Mouse (Mus musculus): ENCODE data around the gene Map6d1. TPM values are rescaled to one million over a fixed set of nuclear protein-coding genes. Genes with fewer than 3 reads are reported as not detected.

The Map6d1 gene
- total RNA-seq (2015) (not detected in 2 replicates), total RNA-seq (2017) (not detected in 2 replicates)

DNA sequence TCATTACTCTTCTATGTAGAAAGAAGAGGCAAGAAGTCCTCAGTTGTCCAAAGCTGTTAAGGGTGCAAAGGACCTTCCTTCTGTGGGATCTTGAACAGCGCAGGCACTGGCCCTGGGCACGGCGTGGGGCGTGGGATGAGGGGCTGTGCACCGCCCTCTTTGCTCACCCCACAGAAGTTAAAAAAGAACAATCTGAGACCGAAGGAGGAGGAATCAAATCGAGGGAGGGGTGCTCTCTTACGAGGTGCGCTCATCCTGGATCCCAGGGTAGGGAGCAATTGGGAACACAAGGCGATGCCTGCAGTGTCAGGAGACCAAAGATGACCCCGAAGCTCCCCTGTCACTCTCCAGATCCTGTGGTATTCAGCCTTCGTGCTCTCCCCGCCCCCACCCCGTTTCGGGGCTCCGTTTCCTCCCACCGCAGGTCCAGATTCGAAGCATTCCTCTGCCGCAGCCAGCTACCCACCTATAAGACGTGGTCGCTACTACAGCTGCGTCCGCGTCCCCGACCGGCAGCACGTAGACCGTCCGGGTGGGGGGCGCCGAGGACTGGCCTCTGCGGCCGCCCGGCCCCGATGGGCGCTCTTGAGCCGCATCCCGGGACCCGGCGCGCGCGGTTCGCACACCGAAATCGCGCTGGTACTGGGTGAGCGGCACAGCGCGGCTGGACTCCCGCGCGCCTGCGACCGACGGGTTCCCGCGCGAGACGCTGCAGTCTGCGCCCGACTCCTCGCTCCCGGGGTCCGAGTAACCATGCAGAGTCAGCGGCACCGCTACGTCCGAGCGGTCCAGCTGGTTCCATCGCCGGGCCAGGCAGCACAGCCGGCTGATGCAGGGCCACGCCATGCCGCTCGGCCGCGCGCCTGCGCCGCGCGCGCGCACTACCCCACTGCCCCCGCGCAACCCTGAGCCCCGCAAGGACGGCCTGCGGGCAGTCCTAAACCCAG, at the start of gene Map6d1:
Gene Map6d1, minus strand, starts transcription at position 891 of the 947 bp plus-strand sequence.
- ATAC-seq (replicated peaks; ENCODE audit: poor library complexity), result peak; percentile 23; the same call in 1 of the 2 replicates

DNA sequence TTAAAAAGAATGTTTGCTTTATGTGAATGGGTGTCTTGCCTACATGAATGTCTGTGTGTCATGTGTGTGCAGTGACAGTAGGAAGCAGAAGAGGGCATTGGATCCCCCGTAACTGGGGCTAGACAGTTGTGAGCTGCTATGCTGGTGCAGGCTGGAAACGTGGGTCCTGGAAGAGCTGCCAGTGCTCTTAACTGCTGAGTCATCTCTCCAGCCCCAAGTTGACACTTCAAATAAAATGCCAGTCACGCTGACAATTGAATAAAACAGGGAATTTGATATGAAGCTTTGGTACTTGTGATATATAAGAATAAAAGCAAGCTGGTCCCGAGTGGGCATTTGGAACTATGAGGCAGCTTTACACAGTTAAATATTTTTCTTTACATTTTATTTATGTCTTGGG, 39.1 kb upstream of the Map6d1 start:
- ATAC-seq (replicated peaks; ENCODE audit: poor library complexity), result no peak

DNA sequence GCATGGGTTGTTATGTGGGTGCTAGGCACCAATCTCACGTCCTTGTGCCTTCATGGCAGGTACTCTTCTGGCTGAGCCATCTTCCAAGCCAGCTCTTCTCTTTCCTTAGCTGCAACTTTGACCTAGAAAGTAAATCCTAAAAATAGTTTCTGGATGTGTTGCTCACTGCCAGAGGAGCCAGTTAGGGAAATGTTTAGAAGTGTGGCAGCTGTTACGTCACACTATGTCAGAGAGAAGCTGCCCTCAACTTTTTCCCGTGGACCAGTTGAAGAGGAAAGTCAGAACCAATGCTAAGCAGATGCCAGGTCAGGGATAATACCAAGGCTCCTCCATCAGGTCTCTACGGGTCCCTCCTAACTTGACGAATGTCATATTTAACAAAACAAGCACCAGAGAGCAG, 38.2 kb upstream of the Map6d1 start:
- no peak for ATAC-seq (replicated peaks; ENCODE audit: poor library complexity)

DNA sequence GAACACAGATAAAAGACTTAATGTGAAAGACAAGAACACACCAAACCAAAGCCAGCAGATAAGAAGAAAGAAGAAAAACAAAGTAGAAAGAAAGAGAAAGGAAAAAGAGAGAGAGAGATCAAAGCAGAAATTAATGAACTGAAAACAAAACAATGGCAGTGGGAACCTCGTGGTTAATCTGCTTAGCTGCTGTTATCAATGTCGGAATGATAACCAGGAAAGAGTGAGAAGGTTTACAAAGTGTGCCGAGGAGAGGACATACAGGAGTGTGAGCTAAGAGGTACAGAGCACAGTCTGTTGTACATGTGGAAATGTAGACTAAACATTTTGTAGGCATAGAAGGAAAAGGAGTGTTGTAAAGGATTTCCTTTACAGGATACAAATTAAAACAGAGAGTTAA, 31.8 kb upstream of the Map6d1 start:
- no peak for ATAC-seq (replicated peaks; ENCODE audit: poor library complexity)

DNA sequence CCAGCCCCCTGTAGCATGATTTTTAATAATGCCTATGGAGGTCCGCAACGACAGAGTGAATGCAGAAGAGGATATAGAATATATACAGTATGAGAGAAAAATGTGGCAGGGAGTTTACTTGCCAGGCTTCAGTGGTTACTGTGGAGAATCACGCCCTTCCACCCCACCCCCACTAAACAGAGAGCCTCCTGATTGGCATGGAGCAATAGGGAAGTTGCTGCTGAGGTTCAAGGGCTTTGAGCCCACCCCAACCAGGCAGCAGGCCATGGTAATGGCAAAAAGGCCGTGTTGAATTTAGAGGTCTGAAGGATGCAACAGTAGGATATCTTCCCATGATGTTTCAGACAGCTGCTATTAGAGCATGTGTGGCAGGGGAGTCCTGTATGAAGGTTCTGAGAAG, 30.2 kb upstream of the Map6d1 start:
- peak; percentile 83 for ATAC-seq (replicated peaks; ENCODE audit: poor library complexity)

DNA sequence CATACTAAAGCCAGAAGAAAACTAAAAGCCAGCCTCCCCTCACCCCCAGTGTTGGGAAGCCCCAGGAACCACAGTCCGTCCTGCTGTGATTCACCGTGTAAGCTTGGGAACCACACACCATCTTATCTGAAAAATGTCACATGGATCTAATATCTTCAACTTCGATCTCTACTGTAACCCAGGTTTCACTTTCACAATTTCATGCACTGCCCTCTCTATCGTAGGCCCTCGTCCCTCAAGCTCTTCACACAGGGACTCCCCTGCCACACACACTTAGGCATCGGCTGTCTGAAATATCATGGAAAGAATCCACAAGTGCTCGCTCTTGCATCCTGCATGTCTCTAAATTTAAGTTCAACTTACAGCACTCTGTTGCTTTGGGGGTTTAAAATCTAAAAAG, 23.9 kb upstream of the Map6d1 start:
- ATAC-seq (replicated peaks; ENCODE audit: poor library complexity), result peak; percentile 42; the same call in 1 of the 2 replicates

DNA sequence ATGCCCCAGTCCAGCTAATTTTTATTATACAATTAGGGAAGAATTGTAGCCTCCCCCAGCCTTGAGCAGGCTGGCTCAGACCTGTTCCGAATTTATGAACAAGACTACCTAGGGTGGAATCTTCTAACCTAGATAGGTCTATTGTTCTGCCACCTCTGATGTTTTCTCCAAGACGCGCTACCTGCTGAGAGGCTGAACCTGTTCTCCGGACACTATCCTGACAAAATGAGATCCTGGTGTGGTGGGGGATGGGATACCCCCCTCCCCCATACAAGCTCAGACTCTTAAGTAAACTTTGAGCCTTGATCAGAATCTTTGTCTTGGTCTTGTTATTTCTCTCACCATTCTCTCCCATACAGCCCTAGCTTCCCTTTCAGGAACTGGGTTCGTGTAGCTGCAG, 16.8 kb upstream of the Map6d1 start:
- no peak for ATAC-seq (replicated peaks; ENCODE audit: poor library complexity)

GRCm38 (mm10) chr16:20248442-20249174, 7.5 kb upstream of the Map6d1 start:
- no peak for ATAC-seq (replicated peaks; ENCODE audit: poor library complexity)

DNA sequence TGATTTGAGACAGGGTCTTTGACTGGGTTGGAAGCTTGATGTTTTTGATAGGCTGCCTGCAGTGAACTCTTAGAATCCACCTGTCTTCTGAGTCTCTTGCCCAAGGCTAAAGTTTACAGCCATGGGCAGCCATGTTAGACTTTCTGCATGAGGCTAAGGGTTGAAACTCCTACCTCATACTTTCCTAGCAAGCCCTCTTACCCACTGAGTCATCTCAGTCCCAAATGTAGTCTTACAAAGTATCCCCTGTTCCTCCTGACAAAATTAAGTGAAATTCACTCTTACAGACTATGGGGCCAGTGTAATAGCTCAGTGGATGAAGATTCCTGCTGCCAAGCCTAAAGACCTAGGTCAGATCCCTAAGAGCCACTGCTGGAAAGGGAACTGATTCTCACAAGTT, 5.9 kb upstream of the Map6d1 start:
- no peak for ATAC-seq (replicated peaks; ENCODE audit: poor library complexity)

DNA sequence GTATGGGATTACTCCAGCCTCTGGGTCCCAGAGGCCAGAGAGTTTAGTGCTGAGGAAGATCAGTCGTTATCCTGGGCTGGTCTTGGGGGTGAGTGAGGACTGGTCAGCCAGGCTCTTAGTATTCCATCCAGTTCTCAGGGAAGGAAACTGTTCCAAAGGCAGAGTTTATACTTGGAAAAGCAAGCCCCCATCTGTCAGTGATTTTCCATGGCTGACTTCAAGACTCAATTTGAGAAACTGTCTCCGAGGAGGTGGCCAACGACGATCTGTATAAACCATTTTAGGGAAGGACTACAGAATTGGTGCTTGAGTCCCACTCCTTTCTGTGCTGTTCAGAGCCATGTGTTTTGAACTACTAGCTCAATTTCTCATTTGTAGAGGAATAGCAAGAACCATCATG, 2.5 kb downstream of the Map6d1 start:
- ATAC-seq (replicated peaks; ENCODE audit: poor library complexity), result no peak

DNA sequence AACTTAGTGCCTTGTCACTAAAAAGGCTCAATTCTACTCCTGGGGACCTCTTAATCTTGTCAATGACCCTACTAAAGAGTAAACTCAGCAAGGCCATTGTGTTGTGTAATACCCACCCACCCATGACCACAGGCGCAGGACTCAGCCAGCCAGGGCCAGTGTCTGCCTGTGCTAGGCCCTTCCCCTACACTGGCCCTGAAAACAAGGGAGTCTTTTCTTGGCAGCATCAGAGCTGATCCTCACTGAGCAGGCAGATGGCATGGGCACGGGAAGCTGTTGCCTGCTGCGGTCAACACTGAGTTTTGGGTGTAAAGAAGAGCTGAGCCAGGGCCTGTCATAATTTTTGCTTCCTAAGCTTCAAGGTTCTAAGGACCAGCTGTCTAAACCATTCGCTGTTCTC, 3.7 kb downstream of the Map6d1 start:
- ATAC-seq (replicated peaks; ENCODE audit: poor library complexity), result no peak

DNA sequence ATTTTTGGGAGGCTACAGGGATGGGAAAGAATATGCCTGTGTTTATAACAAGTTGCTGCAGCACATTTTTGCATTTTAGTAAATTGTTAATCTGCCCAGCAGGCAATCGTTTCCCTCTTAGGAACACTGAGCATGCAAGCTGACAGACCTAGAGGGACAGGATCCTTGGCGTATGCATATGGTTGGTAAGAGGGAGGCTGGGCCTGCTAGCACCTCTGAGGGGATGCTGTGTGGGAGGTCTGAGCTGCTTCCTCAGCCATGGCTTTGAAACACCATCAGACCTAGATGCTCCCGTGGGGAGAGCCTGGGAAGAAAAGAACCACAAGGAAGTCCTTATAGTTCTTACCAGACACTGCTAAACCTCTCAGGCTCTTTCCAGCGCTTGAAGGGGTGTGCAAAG, 6.8 kb downstream of the Map6d1 start:
- no peak for ATAC-seq (replicated peaks; ENCODE audit: poor library complexity)

- no peak for ATAC-seq (replicated peaks; ENCODE audit: poor library complexity)
Observed at GRCm38 (mm10) chr16:20228167-20228566, 13.0 kb downstream of the Map6d1 start.

- ATAC-seq (replicated peaks; ENCODE audit: poor library complexity), result peak; percentile 66
Observed at GRCm38 (mm10) chr16:20227504-20227903, 13.7 kb downstream of the Map6d1 start.

DNA sequence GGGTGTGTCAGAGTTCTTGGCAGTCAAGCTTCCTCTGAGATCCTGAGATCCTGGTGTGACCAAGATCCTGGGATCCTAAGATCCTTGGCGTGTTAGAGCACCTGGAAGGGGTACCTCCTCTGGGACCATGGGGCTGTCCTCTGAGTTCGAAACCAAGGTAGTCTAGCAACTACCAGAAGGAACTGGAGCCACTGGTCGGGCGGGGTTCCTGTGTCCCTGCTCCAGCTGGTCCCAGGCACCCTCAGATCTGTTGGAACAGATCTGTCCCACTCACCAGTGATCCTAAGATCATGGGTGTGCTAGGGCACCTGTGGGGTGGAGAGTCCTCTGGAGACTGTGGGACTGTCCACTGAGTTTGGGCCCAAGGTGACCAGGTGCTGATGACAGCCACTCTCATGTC, 14.5 kb downstream of the Map6d1 start:
- no peak for ATAC-seq (replicated peaks; ENCODE audit: poor library complexity)

GRCm38 (mm10) chr16:20222726-20223125, 18.4 kb downstream of the Map6d1 start:
- ATAC-seq (replicated peaks; ENCODE audit: poor library complexity), result no peak

DNA sequence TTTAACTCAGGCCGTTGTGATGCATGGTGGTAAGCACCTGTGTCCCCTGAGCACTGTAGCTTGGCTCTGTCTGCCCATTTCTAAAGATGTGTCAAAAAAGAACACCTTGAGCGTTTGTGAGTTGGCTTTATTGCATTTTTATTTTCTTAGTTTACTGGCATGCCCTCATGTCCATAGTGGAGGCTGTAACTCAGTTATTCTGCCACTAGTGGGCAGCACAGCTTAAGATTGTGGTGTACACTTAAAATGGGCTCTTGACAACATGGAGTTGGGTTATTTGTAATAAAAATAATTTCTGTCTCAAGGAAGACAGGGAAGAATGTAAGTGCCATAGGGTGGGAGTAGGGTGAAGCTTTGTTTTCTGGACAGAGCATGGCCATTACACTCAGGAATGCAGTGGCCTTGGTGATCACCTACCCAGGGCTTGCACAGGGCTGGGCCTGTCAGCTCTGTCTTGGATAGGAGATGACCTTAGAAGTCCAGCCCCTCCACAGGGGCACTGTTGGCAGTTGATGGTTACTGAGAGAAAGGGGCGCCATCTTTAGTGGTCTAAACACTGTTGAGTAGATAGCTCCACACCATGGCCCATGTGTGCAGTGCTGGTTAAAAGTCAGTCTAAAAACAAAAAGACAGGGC, 27.4 kb downstream of the Map6d1 start:
- ATAC-seq (replicated peaks; ENCODE audit: poor library complexity), result peak; percentile 96

GRCm38 (mm10) chr16:20199501-20200201, 41.5 kb downstream of the Map6d1 start:
- ATAC-seq (replicated peaks; ENCODE audit: poor library complexity), result no peak

DNA sequence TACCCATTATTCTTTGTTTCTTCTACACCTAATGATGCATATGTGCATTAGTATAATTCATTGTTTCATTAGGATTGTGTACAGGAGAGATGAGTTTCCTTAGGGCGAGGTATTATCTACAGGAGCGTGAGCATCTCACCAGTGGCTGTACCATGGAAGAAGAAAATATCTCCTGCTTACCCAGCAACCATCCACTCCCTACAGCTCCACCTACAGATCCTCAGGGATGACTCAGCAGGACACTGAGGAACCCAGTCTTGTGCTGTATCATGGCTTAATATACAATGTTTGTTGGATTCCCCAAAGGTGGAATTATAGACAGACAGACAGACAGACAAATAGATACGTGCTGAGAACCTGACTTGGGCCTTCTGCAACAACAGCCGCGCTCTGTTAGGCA, 44.2 kb downstream of the Map6d1 start:
- no peak for ATAC-seq (replicated peaks; ENCODE audit: poor library complexity)

DNA sequence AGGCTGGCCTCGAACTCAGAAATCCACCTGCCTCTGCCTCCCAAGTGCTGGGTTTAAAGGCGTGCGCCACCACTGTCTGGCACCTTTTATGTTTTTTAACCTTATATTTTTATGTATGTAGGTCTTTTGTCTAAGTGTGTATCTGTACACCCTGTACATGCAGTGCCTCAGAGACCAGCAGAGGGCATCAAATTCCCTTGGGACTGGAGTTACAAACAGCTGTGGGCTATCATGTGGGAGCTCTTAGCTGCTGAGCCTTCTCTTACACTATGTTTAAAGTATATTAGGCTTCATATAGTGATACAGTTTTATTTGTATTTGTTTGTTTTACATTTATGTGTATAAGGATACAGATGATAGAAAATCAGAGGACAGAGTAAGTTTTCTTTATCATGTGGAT, 45.6 kb downstream of the Map6d1 start:
- ATAC-seq (replicated peaks; ENCODE audit: poor library complexity), result peak; percentile 66

DNA sequence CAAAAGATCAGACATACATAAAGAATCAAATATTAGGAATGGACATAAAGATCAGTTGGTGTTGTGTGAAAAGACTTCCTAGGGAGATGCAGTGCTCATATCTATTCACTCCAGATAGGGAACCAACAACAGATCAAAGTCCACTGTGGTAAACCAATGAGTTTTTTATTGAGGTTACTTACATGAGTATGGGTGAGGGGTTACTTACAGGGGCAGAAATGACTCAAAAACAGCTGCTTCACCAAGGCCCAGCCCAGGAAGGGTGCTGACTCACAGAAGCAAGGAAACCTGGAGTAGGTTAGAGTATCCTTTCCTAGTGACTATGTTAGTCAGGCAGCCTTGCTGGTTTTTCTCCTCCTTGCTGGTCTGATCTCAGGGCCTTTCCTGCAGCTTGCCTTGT, 49.1 kb downstream of the Map6d1 start:
- peak; percentile 31 for ATAC-seq (replicated peaks; ENCODE audit: poor library complexity)

Data from megakaryocyte progenitor cell, adult 5-6 weeks (primary cell).